Mouse (Mus musculus) kidney, adult 2 months (tissue): ENCODE data around the gene Omg. TPM values are rescaled to one million over a fixed set of nuclear protein-coding genes. Genes with fewer than 3 reads are reported as not detected.

ENCODE experiments used
- DNase-seq: peaks from one replicate; pipeline ENCODE4 v3.0.0; 2021
- H3K27ac ChIP-seq: fragments of 200-500 bp; 2 replicates; pipeline ENCODE4 v1.5.1; 2012; ENCODE audit warnings: low read depth, low read length, control low read depth, inconsistent platforms; ENCODE audit not compliant: insufficient read depth
- H3K27me3 ChIP-seq: fragments of 200-500 bp; replicated peaks from 2 replicates; pipeline ENCODE4 v1.6.1; 2012; ENCODE audit warnings: mild to moderate bottlenecking, moderate library complexity, low read length, inconsistent platforms; ENCODE audit not compliant: control insufficient read depth, insufficient read depth
- H3K36me3 ChIP-seq: fragments of 200-500 bp; 2 replicates; pipeline ENCODE4 v1.6.1; 2012; ENCODE audit warnings: mild to moderate bottlenecking, moderate library complexity, low read length, inconsistent platforms; ENCODE audit not compliant: control insufficient read depth, insufficient read depth
- H3K4me1 ChIP-seq: fragments of 200-500 bp; 2 replicates; pipeline ENCODE4 v1.6.1; 2011; ENCODE audit warnings: low read length; ENCODE audit not compliant: control insufficient read depth, insufficient read depth
- H3K4me3 ChIP-seq: fragments of 200-500 bp; 2 replicates; pipeline ENCODE4 v1.5.1; 2011; ENCODE audit warnings: mild to moderate bottlenecking, low read depth, low read length, control low read depth; ENCODE audit not compliant: insufficient read depth
- CTCF ChIP-seq: fragments of 200-500 bp; conservative IDR thresholded peaks from 2 replicates; pipeline ENCODE4 v1.5.1; 2011; ENCODE audit warnings: low read depth, mild to moderate bottlenecking, control low read depth, low read length, moderate library complexity, mixed read lengths; ENCODE audit not compliant: insufficient read depth, insufficient read length
- POLR2A ChIP-seq: fragments of 200-500 bp; IDR thresholded peaks from one replicate; pipeline ENCODE4 v1.6.1; 2011; ENCODE audit warnings: low read depth, low read length, control low read depth
- WGBS: fragments of 180-500 bp; shearing (Covaris S2); methylation state at CpG from one replicate; pipeline ENCODE4 v1.1.7; 2018; 5-methylcytosine and 5-hydroxymethylcytosine counted together
- polyA plus RNA-seq: library from polyadenylated mRNA; depleted of rRNA; stranded (reverse); fragments of >200 nt; gene quantifications from 2 replicates; pipeline ENCODE4 v1.2.3, GENCODE M21; 2012

Gene Omg
- polyA plus RNA-seq, 1 experiment = 0.16 TPM

- Histone ChIP-seq H3K27me3 (no peaks in the 10 kb centered on the region), H3K4me3 (no peak overlapping the region), H3K4me1 (peaks cover 12% of the 10 kb centered on the region), H3K36me3 (no peaks in the 10 kb centered on the region; the same call in 1 of the 2 replicates), H3K27ac (peak overlapping the region; percentile 69; the same call in 1 of the 2 replicates)
- TF ChIP-seq POLR2A (no peak), CTCF (no peak)
- no peak for DNase-seq
- 66% methylated on average over 3 of the region's 3 CpGs for WGBS
Measured at GRCm38 (mm10) chr11:79526549-79526948, 22.7 kb upstream of the Omg start.

- H3K4me1 ChIP-seq = peaks cover 12% of the 10 kb centered on the region
- no peak for TF ChIP-seq CTCF
- TF ChIP-seq POLR2A = no peak
- H3K27ac ChIP-seq = no peak overlapping the region
- H3K27me3 ChIP-seq = no peaks in the 10 kb centered on the region
- DNase-seq = no peak
- H3K4me3 ChIP-seq = no peak overlapping the region
- 38% methylated on average over 1 of the region's 1 CpGs for WGBS
- no peaks in the 10 kb centered on the region for H3K36me3 ChIP-seq
Measured at GRCm38 (mm10) chr11:79524310-79524575, 20.4 kb upstream of the Omg start.

GRCm38 (mm10) chr11:79523560-79524309, 19.9 kb upstream of the Omg start, which contains the start of gene Evi2b:
Gene Evi2b, minus strand, starts transcription at chr11:79523762.
- 66% methylated on average over 10 of the region's 10 CpGs for WGBS
- Histone ChIP-seq H3K27ac (no peak within 1 kb of the TSS), H3K4me3 (no peak within 1 kb of the TSS), H3K27me3 (no peaks in the 10 kb centered on the region), H3K4me1 (peaks cover 12% of the 10 kb centered on the region), H3K36me3 (no peaks in the 10 kb centered on the region)
- no peak for DNase-seq
- TF ChIP-seq POLR2A = no peak
- TF ChIP-seq CTCF = no peak

- WGBS = 93% methylated on average over 1 of the region's 1 CpGs
- no peak for TF ChIP-seq POLR2A
- no peak for TF ChIP-seq CTCF
- Histone ChIP-seq H3K27me3 (no peaks in the 10 kb centered on the region), H3K4me3 (no peak overlapping the region), H3K4me1 (peaks cover 12% of the 10 kb centered on the region), H3K27ac (no peak overlapping the region), H3K36me3 (no peaks in the 10 kb centered on the region)
- DNase-seq = no peak
Measured at GRCm38 (mm10) chr11:79522944-79523343, 19.1 kb upstream of the Omg start.

- TF ChIP-seq POLR2A = no peak
- no peak for TF ChIP-seq CTCF
- no peak for DNase-seq
- Histone ChIP-seq H3K27me3 (no peaks in the 10 kb centered on the region), H3K4me3 (no peak overlapping the region), H3K36me3 (no peaks in the 10 kb centered on the region), H3K27ac (no peak overlapping the region), H3K4me1 (peaks cover 4% of the 10 kb centered on the region)
Measured at GRCm38 (mm10) chr11:79521930-79522329, 18.0 kb upstream of the Omg start.

GRCm38 (mm10) chr11:79520772-79521171, 16.9 kb upstream of the Omg start:
- no peak overlapping the region for H3K4me3 ChIP-seq
- H3K36me3 ChIP-seq = no peaks in the 10 kb centered on the region
- no peak for DNase-seq
- no peak overlapping the region for H3K27ac ChIP-seq
- no peak for TF ChIP-seq CTCF
- TF ChIP-seq POLR2A = no peak
- no peaks in the 10 kb centered on the region for H3K27me3 ChIP-seq
- peaks cover 2% of the 10 kb centered on the region; the same call in 1 of the 2 replicates for H3K4me1 ChIP-seq

- Histone ChIP-seq H3K36me3 (no peaks in the 10 kb centered on the region), H3K4me1 (no peaks in the 10 kb centered on the region; the same call in 1 of the 2 replicates), H3K27ac (no peak overlapping the region), H3K27me3 (no peaks in the 10 kb centered on the region), H3K4me3 (no peak overlapping the region)
- WGBS = 70% methylated on average over 1 of the region's 1 CpGs
- TF ChIP-seq CTCF = no peak
- TF ChIP-seq POLR2A = no peak
- peak; percentile 36 for DNase-seq
Measured at GRCm38 (mm10) chr11:79519878-79520291, 16.0 kb upstream of the Omg start.

- no peak for DNase-seq
- no peak for TF ChIP-seq POLR2A
- no peak for TF ChIP-seq CTCF
- H3K27me3 ChIP-seq = no peaks in the 10 kb centered on the region
- H3K27ac ChIP-seq = no peak overlapping the region
- no peak overlapping the region for H3K4me3 ChIP-seq
- 70% methylated on average over 6 of the region's 6 CpGs for WGBS
- no peaks in the 10 kb centered on the region for H3K36me3 ChIP-seq
- H3K4me1 ChIP-seq = no peaks in the 10 kb centered on the region; the same call in 1 of the 2 replicates
Measured at GRCm38 (mm10) chr11:79519299-79519698, 15.4 kb upstream of the Omg start.
